In genomic region chr1:66700693-66701575, GRCm38 (mm10) we compare ENCODE assay signal across 8 mouse cellular contexts. TPM values are rescaled to one million over a fixed set of nuclear protein-coding genes. Genes with fewer than 3 reads are reported as not detected.
DNase-seq lines count a peak whose midpoint lies in the region; ATAC-seq and TF ChIP-seq lines count a peak whose summit lies in the region.

Gene Rpe, plus strand, starts transcription at chr1:66700831.

- TF ChIP-seq POLR2A in ES-Bruce4 (IDR thresholded peaks at IDR 0.05; ENCODE audit: insufficient read depth, low read length) = peak; percentile 74

- H3K36me3 ChIP-seq in ES-Bruce4 (ENCODE audit: control insufficient read depth, insufficient read depth, low read length, poor library complexity, severe bottlenecking) = peaks cover 16% of the 10 kb centered on the region
- H3K36me3 ChIP-seq in forebrain, embryonic 14.5 days (ENCODE audit: control insufficient read depth, insufficient read depth, low read length) = no peaks in the 10 kb centered on the region
- no peaks in the 10 kb centered on the region for H3K36me3 ChIP-seq in neural tube, embryonic 15.5 days

- DNase-seq in forebrain, embryonic 14.5 days (ENCODE audit: low spot score) = peak; percentile 97
- peak; percentile 94 to 95 for DNase-seq in heart, postnatal 14 days
- DNase-seq in layer of hippocampus, adult 11-12 months (ENCODE audit: low spot score) = peak; percentile 92
- peak; percentile 92 to 94 for DNase-seq in lung, adult 18-20 months
- peak; percentile 93 for DNase-seq in testis, postnatal 14 days (ENCODE audit: low spot score)

- WGBS in forebrain, embryonic 14.5 days = under 1% methylated on average over 70 of the region's 73 CpGs
- WGBS in neural tube, embryonic 15.5 days = under 1% methylated on average over 73 of the region's 73 CpGs

- peak within 1 kb of the TSS; percentile 93 for H3K9ac ChIP-seq in ES-Bruce4 (ENCODE audit: low read depth, poor library complexity, severe bottlenecking)
- H3K9ac ChIP-seq in forebrain, embryonic 14.5 days (ENCODE audit: low read length) = peak within 1 kb of the TSS; percentile 80
- peak within 1 kb of the TSS; percentile 84 for H3K9ac ChIP-seq in neural tube, embryonic 15.5 days (replicated peaks)

- H3K9me3 ChIP-seq in ES-Bruce4 (replicated peaks; ENCODE audit: control insufficient read depth, insufficient read depth, low read length, poor library complexity, severe bottlenecking) = no peaks in the 10 kb centered on the region
- H3K9me3 ChIP-seq in forebrain, embryonic 14.5 days (replicated peaks; ENCODE audit: control insufficient read depth, low read length) = no peaks in the 10 kb centered on the region
- H3K9me3 ChIP-seq in neural tube, embryonic 15.5 days (replicated peaks) = no peaks in the 10 kb centered on the region

- peak within 1 kb of the TSS; percentile 100 for H3K27ac ChIP-seq in ES-Bruce4 (ENCODE audit: insufficient read depth, low read length)
- H3K27ac ChIP-seq in forebrain, embryonic 14.5 days (ENCODE audit: low read depth, low read length) = peak within 1 kb of the TSS; percentile 68; the same call in 1 of the 2 replicates
- H3K27ac ChIP-seq in neural tube, embryonic 15.5 days (replicated peaks) = peak within 1 kb of the TSS; percentile 87

- H3K4me1 ChIP-seq in ES-Bruce4 (ENCODE audit: control insufficient read depth, insufficient read depth, low read length) = no peaks in the 10 kb centered on the region
- H3K4me1 ChIP-seq in forebrain, embryonic 14.5 days (ENCODE audit: control insufficient read depth, insufficient read depth, low read length) = peaks cover 7% of the 10 kb centered on the region
- peaks cover 34% of the 10 kb centered on the region for H3K4me1 ChIP-seq in neural tube, embryonic 15.5 days

- peak within 1 kb of the TSS; percentile 86 for H3K4me3 ChIP-seq in ES-Bruce4 (ENCODE audit: low read depth, low read length)
- peak within 1 kb of the TSS; percentile 81 for H3K4me3 ChIP-seq in forebrain, embryonic 14.5 days (ENCODE audit: low read depth, low read length)
- H3K4me3 ChIP-seq in neural tube, embryonic 15.5 days (replicated peaks) = peak within 1 kb of the TSS; percentile 94

- TF ChIP-seq CTCF in ES-Bruce4 (IDR thresholded peaks at IDR 0.05; ENCODE audit: low read depth, low read length) = no peak

- H3K4me2 ChIP-seq in forebrain, embryonic 14.5 days (ENCODE audit: low read length) = peak within 1 kb of the TSS; percentile 71
- peak within 1 kb of the TSS; percentile 69 for H3K4me2 ChIP-seq in neural tube, embryonic 15.5 days

- H3K27me3 ChIP-seq in ES-Bruce4 (ENCODE audit: control insufficient read depth, insufficient read depth, low read length, poor library complexity, severe bottlenecking) = no peaks in the 10 kb centered on the region
- no peaks in the 10 kb centered on the region for H3K27me3 ChIP-seq in forebrain, embryonic 14.5 days (replicated peaks; ENCODE audit: control insufficient read depth, insufficient read depth, low read length)
- no peaks in the 10 kb centered on the region for H3K27me3 ChIP-seq in neural tube, embryonic 15.5 days (replicated peaks)

- intact Hi-C loops in heart, postnatal 14 days (cut with DNase I) = loop anchor here (5.0 kb wide), 1 partner anchor 116 kb away; the partner anchor contains the start of gene Kansl1l

- peak; percentile 99 for ATAC-seq in cerebellum, adult (ENCODE audit: insufficient number of reproducible peaks, low FRiP score, low TSS enrichment)
- peak; percentile 100 for ATAC-seq in forebrain, embryonic 14.5 days
- peak; percentile 100 for ATAC-seq in neural tube, embryonic 15.5 days (ENCODE audit: low FRiP score)

- peak; percentile 73 for TF ChIP-seq EP300 in ES-Bruce4 (IDR thresholded peaks at IDR 0.05; ENCODE audit: insufficient read depth, low read depth, low read length)

RNA-seq across cellular contexts. Expression of gene Rpe, which starts in this region (rescaled TPM):
- 113 and 119 TPM in 2 replicates for polyA plus RNA-seq in ES-Bruce4 (2011; ENCODE audit: insufficient read depth, insufficient read length, low read depth, missing spikeins)
- polyA plus RNA-seq in forebrain, embryonic 14.5 days (2014; fragmentation: Nextera tagmentation; extraction: Ambion mirVana) = 46.3 and 47.9 TPM in 2 replicates
- total RNA-seq in heart, postnatal 14 days (2021) = 10 to 100 TPM; 15.1 to 16.2 TPM
- polyA plus RNA-seq in neural tube, embryonic 15.5 days (2015; fragmentation: Nextera tagmentation; extraction: Ambion mirVana) = 37.7 and 46.3 TPM in 2 replicates

Comparison
In these comparisons a context has a peak if more than half of its experiments do, and no peak if none do; other contexts are left out.
1. Peak in every context shown above with its lines: DNase-seq, ATAC-seq, H3K4me3 ChIP-seq and H3K27ac ChIP-seq.